Mouse (Mus musculus) telencephalon, adult 2 months (tissue): ENCODE data around the gene Cd320.
A peak's percentile ranks its signal among the peaks of the same experiment; 100 is the strongest.
"Not testable (repeated sequence)": the region's sequence is repeated elsewhere in the genome, so short reads cannot be mapped to it uniquely, and the experiment has no call there.

Source experiments
- DNase-seq: peaks from one replicate; pipeline ENCODE4 v3.0.0-alpha.2; 2011; ENCODE audit warnings: low read depth, low spot score

The Cd320 gene

DNA sequence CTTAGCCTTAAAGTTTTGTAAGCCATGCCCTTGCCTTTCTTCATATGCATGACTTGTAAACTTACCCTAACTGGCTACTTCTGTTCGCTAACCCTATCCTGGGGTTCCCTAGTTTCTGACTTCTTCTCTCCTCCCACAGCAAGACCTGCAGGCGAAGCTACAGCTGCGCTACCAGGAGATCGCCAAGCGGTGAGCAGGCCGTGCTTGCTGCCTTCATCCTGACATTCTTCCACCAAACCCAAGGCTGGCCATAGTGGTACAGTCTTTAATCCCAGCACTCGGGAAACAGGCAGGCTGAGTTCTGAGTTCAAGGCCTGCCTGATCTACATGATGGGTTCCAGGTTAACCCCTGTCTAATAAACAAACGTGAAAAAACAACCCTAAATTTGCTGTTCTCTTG lies 17.4 kb upstream of the Cd320 start:
- no peak for DNase-seq

- peak; percentile 57 for DNase-seq
Measured at GRCm38 (mm10) chr17:33826850-33827249, 16.0 kb upstream of the Cd320 start.

DNA sequence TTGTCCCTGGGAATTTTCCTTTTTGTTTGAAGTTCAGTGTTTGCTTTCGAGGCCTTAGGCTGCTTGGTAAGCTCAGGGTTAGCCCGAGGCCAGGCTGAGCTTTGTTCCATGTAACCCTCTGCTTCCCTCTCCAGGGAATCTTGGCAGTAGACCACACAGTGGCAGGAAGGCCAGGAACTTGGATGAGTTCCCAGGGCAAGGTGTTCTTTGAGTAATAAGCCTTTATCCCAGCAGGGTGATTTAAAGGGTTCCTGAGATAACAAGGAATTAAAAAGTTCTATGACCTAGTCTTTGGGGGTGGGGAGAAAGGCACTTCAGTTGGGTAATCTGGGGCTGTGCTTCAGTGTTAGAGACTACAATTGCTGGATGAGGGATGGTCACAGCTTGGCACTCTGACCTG lies 14.0 kb upstream of the Cd320 start:
- no peak for DNase-seq

DNA sequence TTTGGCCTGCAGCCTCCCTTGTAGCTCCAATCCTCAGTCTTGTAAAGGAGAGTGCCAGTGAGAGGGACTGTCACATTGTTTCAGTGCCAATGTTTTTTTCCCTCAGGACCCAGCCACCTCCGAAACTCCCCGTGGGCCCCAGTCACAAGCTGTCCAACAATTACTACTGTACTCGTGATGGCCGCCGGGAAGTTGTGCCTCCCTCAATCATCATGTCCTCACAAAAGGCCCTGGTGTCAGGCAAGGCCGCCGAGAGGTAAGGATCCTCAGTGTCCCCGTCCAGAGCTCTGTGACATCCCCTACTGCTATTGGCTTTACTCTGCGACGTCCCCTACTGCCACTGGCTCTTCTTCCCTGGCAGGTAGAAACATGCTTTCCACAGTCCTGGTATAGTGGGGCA lies 13.3 kb upstream of the Cd320 start:
- no peak for DNase-seq

GRCm38 (mm10) chr17:33844196-33844595 lies 1.3 kb downstream of the Cd320 start:
- DNase-seq: no peak

GRCm38 (mm10) chr17:33848139-33848538 lies 5.2 kb downstream of the Cd320 start:
- no peak for DNase-seq

GRCm38 (mm10) chr17:33851331-33851730 lies 8.4 kb downstream of the Cd320 start:
- DNase-seq: no peak

DNA sequence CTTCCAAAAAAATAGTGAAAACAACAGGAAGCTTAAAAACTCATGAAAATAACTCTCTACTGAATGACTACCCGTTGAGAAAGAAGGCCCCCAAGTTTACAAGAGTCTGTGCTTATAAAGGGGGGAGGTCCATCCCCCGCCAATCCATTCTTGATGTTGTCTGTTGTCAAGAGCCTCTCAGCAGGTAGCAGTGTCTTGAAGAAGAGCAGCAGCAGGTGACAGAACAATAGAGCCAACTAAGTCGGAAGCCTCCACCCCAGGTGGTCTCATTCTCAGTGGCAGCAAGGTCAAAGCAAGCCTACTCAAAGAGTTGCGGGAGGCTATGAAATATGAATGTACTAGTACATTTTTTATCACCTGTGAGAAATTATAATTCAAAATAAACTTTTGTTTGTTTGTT lies 14.9 kb downstream of the Cd320 start:
- no peak for DNase-seq

- DNase-seq: peak; percentile 97
Measured at GRCm38 (mm10) chr17:33865330-33866030, 22.6 kb downstream of the Cd320 start.

DNA sequence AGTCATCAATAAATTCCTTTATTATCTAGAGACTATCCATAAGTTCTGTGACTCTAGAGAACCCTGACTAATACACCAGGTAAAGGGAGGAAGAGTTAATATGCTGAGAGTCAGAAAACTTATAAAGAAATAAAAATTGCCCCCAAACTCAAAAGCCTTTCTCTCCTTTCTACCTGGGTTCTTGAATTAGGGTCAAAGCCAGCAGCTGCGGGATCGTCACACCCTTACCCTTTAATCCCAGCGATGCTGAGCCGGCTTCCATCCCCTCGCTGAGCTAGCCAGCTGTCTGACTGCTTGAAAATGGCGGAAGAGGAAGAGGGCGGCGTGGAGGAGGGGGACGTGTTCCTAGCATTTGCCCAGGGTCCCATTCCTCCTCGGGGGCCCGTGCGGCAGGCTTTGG lies 30.6 kb downstream of the Cd320 start, which contains the start of gene Gm7029:
Gene Gm7029, plus strand, starts transcription at position 301 of the 400 bp plus-strand sequence.
- not testable (repeated sequence) for DNase-seq

DNA sequence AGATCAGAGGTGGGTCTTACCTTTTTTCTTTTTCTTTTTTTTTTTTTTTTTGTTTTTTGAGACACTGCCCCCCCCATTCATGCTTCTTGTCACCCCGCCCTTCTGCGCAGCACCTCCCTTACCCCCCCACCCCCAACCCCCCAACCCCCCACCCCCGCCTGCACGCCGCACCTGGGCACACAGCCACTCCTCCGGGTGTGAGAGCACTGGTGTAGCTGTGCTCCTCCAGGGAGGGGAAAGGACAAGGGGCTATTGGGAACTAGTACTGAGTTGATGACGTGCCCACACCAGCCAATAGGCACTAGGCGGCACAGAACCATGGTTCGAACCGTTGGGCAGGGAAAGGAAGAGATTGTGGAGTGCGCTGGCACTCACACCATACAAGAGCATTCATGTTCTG lies 31.5 kb downstream of the Cd320 start:
- DNase-seq: no peak

DNA sequence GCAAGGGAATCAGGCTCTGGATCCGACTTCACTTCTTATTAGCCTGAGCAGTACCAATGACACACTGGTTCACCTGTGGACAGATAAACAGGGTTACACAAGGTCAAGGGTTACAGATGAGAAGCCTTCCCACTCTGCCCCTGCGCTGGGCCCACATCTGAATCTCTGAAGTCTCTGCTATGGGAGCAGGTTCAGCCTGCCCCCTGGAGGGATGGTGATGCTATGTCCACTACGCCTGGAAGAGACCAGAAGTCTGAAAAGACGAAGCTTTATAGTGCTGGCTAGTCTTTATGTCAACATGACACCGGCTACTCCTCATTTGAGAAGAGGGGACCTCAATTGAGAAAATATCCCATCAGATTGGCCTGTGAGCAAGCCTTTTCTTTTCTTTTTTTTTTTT lies 32.9 kb downstream of the Cd320 start:
- DNase-seq: not testable (repeated sequence)

DNA sequence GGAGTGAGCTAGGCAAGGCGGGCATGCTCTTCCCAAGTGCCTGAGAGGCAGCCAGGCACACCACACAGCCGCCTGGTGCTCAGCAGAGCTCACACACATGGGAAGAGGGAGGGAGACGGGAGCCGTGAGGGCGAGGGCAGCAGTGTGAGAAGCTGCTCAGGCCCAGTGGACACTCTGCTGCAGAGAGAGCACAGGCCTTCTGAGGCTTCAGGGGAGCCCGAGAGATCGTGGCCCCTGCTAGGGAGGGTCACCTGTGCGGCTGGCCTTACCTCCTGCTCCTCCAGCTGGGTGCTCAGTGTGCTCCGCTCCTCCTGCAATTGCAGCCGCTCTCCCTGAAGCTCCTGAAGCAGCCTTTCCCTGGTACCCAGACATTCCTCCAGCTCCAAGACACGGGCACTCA lies 41.4 kb downstream of the Cd320 start:
- DNase-seq: not testable (repeated sequence)

GRCm38 (mm10) chr17:33887802-33888201 lies 44.9 kb downstream of the Cd320 start:
- DNase-seq: not testable (repeated sequence)

DNA sequence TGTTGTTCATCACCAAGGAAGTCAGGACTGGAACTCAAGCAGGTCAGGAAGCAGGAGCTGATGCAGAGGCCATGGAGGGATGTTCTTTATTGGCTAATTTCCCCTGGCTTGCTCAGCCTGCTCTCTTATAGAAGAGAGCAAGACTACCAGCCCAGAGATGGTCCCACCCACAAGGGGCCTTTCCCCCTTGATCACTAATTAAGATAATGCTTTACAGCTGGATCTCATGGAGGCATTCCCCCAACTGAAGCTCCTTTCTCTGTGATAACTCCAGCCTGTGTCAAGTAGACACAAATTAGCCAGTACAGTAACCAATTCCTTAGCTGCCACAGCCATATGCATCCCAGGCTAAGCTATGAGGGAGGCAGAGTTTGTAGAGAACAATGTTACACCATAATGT lies 45.3 kb downstream of the Cd320 start:
- DNase-seq: not testable (repeated sequence)

- DNase-seq: not testable (repeated sequence)
Measured at GRCm38 (mm10) chr17:33889941-33890532, 47.1 kb downstream of the Cd320 start.

GRCm38 (mm10) chr17:33890533-33891059 lies 47.7 kb downstream of the Cd320 start, which contains the start of gene Kifc1:
Gene Kifc1, minus strand, starts transcription at chr17:33890661.
- DNase-seq: peak; percentile 99

GRCm38 (mm10) chr17:33891357-33891756 lies 48.5 kb downstream of the Cd320 start:
- no peak for DNase-seq

- DNase-seq: not testable (repeated sequence)
Measured at GRCm38 (mm10) chr17:33891892-33892291, 49.0 kb downstream of the Cd320 start.

DNA sequence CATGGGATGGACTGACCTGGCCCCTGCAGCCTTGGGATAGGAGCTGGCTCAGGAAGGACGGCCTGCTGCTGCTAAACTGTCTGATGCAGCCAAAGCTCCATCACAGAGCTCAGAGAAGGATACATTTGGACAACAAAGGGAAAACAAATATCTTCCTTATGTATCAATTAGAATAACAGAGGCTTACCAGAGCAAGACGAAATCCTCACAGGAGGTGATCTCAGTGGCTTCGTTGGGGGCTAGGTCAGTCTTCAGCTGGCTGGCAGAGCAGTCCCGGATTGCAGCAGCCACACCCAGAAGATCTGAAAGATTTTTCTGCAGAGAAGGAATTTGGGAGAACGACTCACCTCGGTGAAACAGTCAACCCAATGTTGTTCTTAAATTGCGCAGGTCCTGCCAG lies 49.5 kb downstream of the Cd320 start:
- DNase-seq: no peak

DNA sequence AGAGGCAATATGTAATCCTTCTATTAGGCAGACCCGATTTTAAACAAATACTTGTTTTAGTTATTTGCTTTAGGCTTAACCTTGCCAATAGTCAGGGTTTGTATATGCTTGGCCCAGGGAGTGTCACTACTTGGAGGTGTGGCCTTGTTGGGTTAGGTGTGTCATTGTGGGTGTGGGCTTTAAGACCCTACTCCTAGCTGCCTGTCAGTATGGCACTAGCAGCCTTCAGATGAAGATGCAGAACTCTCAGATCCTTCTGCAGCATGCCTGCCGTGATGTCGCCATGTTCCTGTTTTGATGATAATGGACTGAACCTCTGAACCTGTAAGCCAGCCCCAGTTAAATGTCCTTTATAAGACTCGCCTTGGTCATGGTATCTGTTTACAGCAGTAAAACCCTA lies 50.1 kb downstream of the Cd320 start:
- DNase-seq: not testable (repeated sequence)

DNA sequence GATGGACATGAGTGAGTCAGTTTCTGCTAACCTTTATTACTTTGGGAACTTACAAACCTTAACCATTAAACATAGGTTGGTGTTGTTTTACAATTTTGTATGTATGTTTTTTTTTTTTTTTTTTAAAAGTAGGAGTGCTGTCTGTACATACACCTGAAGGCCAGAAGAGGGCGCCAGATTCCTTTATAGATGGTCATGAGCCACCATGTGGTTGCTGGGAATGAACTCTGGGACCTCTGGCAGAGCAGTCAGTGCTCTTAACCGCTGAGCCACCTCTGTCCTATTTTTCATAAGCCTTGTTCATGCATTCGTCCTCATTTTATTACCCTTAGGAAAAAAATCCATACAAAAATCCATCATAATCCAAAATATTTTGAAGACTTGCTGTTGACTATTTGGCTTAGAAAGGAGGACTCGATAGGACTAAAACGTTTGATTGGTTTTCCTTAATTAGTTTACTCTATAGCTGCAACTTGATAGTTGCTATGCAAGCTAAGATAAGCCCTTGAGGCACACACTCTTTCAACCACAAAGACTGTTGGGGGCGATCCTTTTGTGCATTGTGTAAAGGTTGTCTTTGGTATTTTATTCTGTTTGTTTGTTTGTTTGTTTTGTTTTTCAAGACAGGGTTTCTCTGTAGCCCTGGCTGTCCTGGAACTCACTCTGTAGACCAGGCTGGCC lies 54.4 kb downstream of the Cd320 start:
- DNase-seq: no peak
